Mouse (Mus musculus) mature B cell (primary cell): ENCODE results near the gene Bptf.
"Not testable (repeated sequence)": the region's sequence is repeated elsewhere in the genome, so short reads cannot be mapped to it uniquely, and the experiment has no call there.

Source experiments
- in situ Hi-C: fragments of 300-500 bp; cut with MboI; formaldehyde crosslinking; loops from 2 replicates; pipeline ENCODE4 v1.14.3; 2019

The Bptf gene

DNA sequence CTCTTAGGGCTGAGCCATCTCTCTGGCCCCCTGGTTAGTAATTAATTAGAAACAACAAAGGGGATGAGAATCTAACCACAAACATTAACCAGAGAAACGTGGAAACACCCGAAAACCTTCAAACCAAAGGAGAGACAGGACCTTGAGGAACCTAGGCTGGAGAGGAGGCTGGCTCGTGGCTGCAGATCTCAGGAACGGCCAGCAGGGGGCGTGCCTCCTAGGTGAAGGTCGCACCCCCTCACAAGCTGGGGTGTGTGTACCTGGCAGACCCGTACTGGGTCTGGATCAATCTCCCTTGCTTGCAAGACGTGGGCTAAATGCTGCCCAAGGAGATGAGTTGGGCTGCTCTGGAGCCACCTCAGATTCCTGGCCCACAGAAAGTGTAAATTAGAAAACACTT, 113.3 kb downstream of the Bptf start:
- in situ Hi-C loops = no loop called here

DNA sequence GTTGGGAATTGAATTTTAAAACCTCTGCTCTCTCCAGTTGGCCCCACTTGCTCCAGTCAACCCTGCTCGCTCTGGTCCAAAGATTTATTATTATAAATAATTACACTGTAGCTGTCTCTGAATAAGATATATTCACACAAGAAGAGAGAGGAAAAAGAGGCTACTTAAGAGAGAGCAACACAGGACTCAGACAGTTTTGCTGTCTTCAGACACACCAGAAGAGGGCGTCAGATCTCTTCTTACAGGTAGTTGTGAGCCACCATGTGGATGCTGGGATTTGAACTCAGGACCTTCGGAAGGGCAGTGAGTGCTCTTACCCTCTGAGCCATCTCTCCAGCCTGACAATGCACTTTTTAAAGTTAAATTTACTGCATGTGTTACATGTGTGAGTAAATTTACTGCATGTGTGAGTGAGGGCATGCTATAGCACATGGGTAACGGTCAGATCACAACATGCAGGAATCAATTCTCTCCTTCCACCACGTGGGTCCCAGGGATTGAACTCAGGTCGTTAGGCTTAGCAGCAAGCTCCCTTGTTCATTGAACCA, 114.5 kb downstream of the Bptf start:
- in situ Hi-C loops = no loop called here

DNA sequence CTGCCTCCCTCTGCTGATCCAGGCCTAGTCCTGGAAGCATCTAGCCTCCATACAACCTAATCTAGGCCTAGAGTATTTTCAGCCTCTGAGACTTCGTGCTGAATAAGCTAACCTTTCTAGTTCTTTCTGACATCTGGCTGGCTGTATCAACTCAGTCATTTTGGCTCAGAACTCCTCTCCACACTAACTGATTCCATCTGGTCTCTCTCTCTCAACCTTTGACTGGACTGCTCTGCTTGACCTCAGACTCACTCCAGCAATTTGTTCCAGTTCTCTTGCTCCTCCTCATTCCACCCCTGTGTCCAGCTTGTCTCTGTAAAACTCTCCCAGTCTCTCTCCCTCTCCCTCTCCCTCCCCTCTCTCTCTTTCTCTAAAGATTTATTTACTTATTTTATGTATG, 115.0 kb downstream of the Bptf start:
- in situ Hi-C loops = no loop called here

DNA sequence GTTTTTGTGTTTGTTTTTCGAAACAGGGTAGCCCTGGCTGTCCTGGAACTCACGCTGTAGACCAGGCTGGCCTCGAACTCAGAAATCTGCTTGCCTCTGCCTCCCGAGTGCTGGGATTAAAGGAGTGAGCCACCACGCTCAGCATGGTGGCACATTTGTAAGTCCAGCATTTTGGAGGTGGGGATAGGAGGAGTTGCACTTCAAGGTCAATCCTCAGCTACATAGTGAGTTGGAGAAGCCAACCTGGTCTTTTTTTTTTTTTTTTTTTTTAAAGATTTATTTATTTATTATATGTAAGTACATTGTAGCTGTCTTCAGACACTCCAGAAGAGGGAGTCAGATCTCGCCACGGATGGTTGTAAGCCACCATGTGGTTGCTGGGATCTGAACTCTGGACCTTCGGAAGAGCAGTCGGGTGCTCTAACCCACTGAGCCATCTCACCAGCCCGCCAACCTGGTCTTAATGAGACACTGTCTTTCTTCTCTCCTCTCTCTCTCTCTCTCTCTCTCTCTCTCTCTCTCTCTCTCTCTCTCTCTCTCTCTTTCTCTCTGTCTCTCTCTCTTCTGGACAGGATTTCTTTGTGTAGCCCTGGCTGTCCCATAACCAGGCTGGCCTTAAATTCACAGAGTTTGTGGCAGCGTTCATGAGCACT, 116.3 kb downstream of the Bptf start:
- in situ Hi-C loops = not testable (repeated sequence)

DNA sequence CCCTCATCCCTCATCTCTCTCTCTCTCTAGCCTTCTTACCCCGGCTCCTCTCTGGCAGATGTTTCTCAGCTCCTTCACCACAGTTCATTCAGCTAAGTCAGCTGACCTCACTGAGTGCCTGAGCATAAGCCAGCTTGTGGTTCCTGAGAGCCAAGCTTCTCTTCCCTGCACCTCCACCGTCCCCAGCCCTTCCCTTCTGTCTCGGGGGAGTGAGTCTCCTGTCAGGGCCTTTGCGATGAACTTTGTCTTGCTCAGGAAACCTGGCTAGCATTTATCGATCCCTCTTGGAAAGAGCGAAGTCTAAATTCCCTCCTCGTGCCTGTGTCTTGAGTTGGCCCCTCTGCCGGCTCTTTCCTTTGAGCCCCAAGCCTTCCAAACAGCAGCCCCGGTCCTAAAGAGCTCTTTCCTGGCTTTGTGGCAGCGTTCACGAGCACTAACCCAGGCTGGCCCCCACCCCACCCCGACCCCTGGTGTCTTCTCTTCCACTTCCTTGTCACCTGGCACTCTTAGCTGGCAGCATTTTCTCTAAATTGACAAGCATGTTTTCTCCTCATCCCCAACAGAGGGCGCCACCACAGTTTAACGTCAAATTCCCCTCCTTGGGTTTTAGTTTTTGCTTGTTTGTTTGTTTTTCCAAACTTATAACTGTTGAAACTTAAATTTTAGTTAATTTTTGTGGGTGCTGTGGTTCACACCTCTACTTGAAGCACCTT, 117.2 kb downstream of the Bptf start:
- in situ Hi-C loops = no loop called here

DNA sequence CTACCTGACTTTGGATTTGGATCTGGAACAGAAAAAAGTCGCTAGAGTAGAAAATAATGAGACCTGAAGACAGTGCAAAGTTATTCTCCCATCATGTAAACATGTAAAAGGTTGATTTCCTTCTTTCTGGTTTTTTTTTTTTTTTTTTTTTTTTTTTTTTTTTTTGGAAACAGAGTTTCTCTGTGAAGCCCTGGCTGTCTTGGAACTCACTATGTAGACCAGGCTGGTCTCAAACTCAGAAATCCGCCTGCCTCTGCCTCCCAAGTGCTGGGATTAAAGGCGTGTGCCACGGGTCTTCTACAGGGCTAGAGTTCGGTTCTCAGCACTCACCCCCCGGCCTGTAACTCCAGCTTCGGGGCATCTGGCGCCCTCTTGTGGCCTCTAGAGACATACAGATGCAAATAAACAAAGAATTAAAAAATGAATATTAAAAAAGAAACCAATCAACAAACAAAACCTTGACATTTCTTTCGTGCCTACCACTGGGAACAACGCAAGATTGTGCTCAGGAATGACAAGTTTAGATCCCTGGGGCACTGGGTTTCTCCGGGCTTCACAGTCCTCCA, 117.8 kb downstream of the Bptf start:
- in situ Hi-C loops = no loop called here

DNA sequence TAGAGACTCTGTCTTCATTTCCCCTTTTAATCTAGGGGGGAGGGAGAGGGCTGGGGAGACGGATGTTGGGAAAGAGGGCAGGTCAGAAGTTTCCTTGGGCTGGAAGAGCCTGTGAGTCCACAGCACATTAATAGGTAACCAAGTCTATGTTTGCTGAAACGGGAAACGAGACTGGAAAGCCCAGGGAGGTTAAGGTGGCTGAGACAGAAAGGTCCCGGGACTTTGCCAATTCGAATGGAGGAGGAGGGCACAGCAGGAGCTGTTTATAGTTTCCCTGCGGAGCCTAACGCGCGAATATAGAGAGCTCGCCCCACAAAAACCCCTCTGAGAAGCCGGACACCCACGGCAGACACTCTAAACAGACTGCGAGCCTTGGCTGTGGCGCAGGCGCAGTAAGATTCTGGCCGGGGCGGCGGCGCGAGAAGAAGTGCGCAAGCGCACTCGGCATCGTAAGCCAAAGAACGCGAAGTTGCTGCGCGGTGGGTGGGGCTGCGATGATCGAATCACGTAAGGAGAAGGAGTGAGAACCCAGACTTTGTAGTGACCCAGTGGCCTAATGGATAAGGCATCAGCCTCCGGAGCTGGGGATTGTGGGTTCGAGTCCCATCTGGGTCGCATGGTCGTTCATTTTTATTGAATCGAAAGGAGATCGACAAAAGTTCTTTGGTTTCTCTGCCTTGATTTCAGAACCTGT, 119.5 kb downstream of the Bptf start:
- in situ Hi-C loops = no loop called here

DNA sequence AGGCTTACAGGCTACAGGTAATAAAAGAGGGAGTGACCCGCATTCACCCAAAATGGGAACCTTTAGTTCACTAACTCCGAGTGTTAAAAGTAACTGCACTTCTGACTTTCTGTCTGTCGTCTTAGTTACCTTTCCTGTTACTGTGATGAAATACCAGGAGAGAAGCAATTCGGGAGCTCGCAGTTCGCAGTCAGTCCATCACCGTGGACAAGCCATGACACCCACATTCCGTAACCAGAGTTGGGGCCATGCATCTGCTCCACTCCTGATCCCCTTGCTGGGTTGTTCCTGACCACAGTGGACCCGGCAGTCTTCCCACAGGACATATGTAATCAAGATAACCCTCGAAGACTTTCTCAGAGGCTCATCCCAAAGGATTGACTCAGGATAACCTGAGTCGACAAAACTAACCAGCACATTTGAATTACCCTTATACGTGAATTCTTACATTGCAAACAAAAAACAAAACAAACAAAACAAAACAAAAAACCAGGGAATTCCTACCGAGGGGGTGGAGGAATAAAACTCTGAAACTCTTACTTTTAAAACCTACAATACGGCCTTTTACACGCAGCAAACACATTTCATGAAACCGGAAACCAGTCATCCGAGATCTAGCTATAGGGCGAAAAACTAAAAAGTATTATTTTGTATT, 120.1 kb downstream of the Bptf start:
- in situ Hi-C loops = no loop called here

DNA sequence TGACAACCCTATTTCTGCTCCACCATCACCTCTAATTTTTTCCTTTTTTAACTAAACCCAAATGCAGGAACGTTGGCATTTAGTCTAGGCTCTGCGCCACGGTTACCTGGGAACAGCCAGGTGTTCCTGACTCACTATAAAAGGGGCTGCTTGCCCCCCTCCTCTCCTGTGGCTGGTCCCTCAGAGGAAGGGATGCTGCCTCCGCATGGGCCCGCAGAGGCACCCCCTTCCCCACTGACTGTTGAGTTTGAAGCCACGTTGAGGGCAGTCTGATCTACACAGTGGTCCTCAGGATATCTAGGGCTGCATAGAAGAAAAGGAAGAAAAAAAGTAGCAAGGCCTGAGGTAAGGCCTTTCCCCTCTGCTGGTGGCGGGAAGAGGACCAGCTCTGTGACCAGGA, 120.8 kb downstream of the Bptf start:
- in situ Hi-C loops = no loop called here

DNA sequence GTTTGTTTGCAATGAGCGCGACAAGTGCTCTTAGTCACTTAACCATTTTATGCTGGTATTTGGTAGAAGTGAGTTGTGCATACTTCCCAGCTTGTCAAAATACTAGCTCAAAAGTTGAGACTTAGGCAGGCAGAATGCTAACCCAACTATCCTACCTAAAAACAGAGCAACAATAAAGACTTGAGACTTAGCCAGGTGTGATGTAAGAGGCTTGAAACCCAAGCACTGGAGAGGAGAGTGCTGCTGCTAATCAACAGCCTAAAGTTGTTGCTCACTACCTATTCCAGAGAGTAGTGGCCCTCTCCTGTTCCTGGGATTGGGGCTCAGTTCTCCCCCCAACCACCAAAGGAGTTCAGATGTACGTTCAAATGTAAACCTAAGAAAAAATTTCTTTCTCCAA, 121.5 kb downstream of the Bptf start:
- in situ Hi-C loops = no loop called here

DNA sequence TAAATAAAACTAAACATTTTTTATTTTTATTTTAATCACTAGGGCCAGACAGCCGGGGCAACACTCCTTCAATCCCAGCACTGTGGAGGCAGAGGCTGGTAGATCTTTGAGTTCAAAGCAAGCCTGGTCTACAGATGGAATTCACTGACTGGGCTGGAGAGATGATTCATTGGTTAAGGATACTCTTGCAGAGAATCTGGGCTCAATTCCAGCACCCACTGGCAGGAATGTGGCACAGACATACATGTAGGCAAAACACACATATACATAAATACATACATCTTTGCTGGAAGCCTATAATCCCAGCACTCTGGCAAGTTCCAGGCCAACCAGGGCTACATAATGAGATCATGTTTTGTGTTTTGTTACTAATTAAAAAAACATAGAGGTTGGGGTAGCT, 126.4 kb downstream of the Bptf start:
- in situ Hi-C loops = no loop called here

DNA sequence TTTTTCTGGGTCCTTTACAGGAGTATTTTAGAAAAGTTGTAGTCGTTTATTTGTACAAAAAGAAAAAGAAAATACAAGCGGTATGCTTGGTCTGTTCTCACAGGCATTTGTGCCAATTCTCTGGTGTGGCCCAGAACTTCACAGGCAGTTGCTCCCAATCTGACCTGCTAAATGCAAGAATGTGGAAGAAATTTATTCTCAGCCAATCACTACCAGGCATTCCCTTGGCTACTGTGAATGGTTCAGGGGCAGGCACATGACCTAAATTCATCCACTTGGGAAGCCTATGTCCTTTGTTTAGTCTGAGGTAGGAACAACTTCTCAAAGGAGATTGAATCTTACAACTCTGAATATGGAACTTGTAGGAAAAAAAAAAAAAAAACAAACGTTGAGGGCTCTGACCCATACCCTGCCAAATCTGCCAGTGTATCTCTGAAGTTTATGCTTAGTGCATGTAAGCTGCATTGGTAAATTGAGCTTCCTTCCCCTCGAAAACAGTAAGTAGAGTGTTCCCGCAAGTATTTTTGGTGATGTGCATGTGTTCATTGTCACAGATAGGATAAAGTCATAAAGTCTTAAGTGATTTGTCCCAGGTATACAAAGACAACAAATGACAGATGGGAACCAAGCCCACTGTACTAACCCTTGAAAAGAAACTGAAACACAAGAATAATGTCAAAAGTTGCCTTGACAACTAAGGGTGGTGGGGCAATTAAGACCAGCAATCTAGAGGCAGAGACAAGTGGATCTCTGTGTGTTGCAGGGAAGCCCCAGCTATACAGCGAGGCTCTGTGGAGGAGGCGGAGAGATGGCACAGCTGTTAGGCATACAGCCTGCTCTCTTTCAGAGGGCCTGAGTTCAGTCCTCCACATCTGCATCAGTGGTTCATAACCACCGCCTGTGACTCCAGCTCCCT, 129.9 kb downstream of the Bptf start:
- in situ Hi-C loops = no loop called here

DNA sequence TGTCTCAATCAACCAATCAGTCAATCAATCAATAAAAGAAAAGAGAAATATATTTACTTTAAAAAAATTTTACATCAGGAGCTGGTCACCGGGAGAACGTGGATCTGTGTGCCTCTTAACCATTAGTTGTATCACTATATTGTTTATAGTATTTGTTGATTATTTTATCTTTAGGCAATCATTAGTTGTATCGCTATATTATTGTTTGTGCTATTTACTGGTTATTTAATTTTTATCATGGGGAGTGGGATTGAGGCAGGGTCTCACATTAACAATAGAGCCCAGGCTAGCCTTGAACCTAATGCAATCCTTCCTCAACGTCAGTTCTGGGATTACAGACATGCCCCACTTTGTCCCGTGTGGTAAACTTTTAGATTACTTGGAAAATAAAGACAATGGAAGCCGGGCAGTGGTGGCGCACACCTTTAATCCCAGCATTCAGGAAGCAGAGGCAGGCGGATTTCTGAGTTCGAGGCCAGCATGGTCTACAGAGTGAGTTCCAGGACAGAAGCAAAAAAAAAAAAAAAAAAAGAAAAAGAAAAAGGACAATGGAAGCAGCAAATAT, 131.9 kb downstream of the Bptf start:
- in situ Hi-C loops = no loop called here

DNA sequence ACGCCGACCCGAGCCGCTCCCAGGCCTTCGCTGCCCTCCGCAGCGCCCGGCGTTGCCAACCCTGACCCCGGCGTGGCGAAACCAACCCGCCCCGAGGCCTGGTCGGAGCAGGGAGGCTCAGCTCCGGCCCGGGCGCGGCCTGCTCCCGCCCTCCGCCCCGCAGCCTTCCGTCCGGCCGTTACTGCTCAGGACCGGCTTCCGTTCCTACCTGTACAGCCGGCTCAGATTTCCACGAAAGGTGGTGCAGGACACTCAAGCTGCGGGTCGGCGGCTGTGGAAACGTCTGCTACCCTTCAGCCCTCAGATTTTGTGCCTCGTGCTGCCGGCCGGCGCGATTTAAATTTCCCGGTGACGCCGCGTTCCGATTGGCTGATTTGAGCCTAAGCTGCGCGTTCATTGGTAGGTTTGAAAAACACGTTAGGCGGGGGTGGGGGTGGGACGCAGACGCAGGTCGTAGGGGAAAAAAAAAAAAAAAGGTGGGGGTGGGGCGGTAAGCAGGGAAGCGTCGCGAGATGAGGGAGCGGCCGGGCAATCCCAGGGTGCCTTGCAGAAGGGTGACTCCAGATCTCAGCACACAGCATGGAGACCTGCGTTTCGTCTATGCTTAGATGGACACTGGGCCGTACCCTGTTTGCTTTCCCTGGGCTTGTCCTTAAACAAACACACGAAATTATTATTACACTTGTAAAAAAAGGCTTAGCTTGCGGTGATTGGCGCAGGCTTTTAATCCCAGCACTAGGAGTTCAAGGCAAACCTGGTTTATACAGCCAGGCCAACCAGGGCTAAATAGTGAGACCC, 132.6 kb downstream of the Bptf start, which contains the start of gene Kpna2:
Gene Kpna2 (minus strand): TSS at position 391 of the 798 bp plus-strand sequence.
- in situ Hi-C loops = no loop called here

DNA sequence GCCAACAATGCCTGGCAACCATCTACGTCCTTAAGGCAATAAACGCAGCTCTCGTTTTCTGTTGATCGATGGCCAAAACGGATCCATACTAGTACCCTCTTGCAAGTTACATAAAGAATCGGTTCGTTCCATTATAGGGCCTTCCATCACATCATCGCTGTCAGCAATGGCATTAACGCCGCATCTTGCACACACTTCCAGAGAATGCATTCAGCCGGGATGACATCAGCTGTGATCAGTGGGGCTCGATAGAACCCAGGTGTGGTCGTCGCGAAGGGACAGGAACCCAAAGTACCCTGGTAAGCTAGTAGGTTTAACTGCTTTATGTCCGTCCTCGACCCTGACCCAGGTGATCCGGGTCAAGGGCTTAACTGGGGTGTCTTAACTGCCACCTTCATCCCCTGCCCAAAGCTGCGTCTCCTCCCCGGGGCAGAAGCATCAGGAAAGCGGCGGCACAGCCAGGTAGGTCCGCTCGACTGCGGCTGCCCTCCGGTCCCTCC, 133.2 kb downstream of the Bptf start:
- in situ Hi-C loops = no loop called here

DNA sequence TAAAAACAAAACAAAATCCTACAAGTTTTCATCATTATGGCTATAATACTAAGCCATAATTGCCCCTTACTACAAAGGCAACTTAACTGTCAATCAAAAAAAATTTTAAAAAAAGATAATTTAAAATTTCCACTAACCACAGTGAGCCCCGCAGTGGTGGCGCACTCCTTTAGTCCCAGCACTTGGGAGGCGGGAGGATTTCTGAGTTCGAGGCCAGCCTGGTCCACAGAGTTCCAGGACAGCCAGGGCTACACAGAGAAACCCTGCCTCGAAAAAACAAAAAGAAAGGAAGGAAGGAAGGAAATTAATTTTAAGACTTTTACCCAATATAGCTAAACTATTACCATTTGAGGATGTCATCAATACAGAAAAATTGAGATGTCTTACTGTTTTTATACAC, 134.0 kb downstream of the Bptf start:
- in situ Hi-C loops = no loop called here

DNA sequence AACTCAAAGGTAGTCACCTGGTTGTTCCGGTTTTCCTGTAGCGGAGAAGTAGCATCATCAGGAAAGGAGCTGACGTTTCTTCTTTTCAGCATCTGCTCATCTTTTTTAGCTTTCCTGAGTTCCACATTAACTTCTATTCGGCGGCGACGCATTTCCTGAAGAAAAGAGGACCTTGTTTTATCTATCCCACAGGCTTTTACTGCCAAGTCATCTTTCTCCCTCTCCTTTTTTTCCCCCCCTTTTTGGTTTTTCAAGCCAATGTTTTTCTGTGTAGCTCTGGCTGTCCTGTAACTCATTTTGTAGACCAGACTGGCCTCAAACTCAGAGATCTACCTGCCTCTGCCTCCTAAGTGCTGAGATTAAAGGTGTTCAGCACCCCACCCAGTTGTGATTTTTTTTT, 135.4 kb downstream of the Bptf start:
- in situ Hi-C loops = not testable (repeated sequence)

DNA sequence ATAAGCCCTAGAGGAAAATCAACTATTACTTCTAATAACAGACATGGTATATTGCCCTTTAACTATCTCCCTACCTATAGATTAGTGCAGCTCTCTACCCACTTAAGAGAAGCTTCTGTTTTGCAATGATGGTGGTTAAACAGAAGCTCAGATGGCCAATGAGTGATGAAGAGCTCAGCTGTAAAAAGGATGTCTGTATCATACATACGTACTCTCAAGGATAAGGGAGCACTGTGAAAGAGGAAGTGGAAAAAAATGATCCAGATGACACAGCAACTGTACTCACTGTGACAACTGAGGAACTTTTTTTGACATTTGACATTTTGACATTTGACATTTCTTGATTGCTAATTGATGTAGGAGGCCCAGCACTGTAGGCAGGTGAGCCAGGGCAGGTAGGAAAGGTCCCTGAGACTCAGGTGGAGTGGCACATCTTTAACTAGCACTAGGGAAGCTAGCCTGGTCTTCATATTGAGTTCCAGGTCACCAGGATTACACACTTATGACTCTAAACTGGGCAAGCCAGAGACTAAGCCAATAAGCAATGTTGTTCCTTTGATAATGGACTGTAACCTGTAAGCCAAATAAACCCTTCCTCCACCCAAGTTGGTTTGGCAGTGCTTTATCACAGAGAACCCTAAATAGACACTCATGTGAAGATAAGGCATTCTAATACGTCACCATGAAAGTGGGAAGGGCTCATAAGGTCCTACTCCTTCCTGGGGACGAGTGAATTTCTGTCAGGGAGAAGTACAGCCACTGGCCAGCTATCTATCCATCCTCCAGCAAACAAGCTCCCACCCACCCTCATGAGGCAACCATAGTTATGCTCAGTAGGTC, 137.5 kb downstream of the Bptf start:
- in situ Hi-C loops = no loop called here

DNA sequence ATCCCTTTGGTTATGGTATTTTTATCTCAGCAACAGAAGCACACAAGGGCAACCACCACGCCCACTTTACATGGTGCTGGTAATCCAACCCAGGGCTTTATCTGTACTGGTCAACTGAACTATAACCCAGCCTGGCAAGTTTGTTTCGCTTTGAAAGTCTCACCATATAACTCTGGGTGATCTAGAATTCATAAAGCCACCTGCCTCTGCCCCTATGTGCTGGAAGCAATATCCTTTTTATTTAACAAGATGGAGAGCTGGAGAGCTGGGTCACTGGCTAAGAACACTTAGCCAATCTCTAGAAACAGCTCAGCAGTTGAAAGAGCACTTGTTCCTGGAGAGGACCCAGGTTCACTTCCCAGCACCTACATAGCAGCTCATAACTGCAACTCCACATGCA, 144.5 kb downstream of the Bptf start:
- in situ Hi-C loops = no loop called here
